In the genomic region with DNA sequence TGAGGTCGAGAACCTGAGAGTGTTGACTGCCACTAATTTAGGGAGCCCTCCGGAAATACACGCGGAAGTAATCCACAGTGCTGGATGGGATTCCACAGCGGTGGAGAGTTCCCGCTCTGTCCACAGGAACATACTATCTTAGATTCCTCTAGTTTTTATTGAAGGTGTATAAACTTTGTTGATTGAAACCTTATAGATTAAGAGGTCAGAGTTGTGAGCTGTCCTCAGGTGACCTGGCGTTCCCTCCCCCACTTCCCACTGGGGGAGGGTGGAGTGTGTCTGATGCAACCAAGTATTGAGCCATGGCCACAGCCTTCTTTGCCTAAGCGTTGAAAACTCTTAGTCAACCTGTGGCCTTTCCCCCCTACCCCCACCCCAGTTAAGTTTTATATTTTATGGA, we compare ENCODE assay signal across 8 mouse cellular contexts. TPM values are rescaled to one million over a fixed set of nuclear protein-coding genes. Genes with fewer than 3 reads are reported as not detected.
DNase-seq lines count a peak whose midpoint lies in the region; ATAC-seq and TF ChIP-seq lines count a peak whose summit lies in the region.

No protein-coding gene starts in this region.

- DNase-seq in ES-E14 (ENCODE audit: low read depth, low spot score) = no peak
- DNase-seq in kidney, postnatal 25 days = peak; percentile 55 to 77
- no peak for DNase-seq in gastrocnemius, postnatal 10 days
- DNase-seq in gastrocnemius, postnatal 14 days = no peak
- no peak for DNase-seq in heart, postnatal 10 days
- DNase-seq in frontal cortex, adult 2 months (ENCODE audit: extremely low spot score in 1 of 2, low spot score in 1 of 2) = no peak

- intact Hi-C loops in gastrocnemius, postnatal 14 days (cut with DNase I; ENCODE audit: low total_unique reads) = no loop called here
- intact Hi-C loops in heart, postnatal 10 days (cut with DNase I) = loop anchor here (5.0 kb wide), 1 partner anchor 95 kb away; no protein-coding TSS in a partner anchor

- peak overlapping the region; percentile 80 for H3K9ac ChIP-seq in ES-E14 (ENCODE audit: insufficient read depth, low read depth, low read length, poor library complexity, severe bottlenecking)
- no peak overlapping the region for H3K9ac ChIP-seq in midbrain, embryonic 15.5 days

- H3K4me2 ChIP-seq in midbrain, embryonic 15.5 days = peak overlapping the region; percentile 79

- H3K27ac ChIP-seq in ES-E14 (ENCODE audit: insufficient read depth, low read depth, low read length, poor library complexity, severe bottlenecking) = no peak overlapping the region
- no peak overlapping the region for H3K27ac ChIP-seq in midbrain, embryonic 15.5 days

- no peaks in the 10 kb centered on the region for H3K9me3 ChIP-seq in ES-E14 (ENCODE audit: control insufficient read depth, insufficient read depth, low read depth, low read length)
- H3K9me3 ChIP-seq in midbrain, embryonic 15.5 days = no peaks in the 10 kb centered on the region

- peaks cover 20% of the 10 kb centered on the region for H3K36me3 ChIP-seq in ES-E14 (ENCODE audit: control insufficient read depth, insufficient read depth, low read length, poor library complexity, severe bottlenecking)
- H3K36me3 ChIP-seq in midbrain, embryonic 15.5 days (replicated peaks) = no peaks in the 10 kb centered on the region

- in situ Hi-C loops in ES-E14 (cut with MboI; ENCODE audit: low sequenced_read_pairs in 2 of 2, unreplicated experiment in 2 of 2) = no loop called here

- ATAC-seq in erythroblast, adult 5-6 weeks (replicated peaks; ENCODE audit: low FRiP score, poor library complexity, severe bottlenecking) = peak; percentile 61; the same call in 1 of the 2 replicates
- ATAC-seq in midbrain, embryonic 15.5 days (replicated peaks) = no peak

- 84% methylated on average over 8 of the region's 8 CpGs for WGBS in midbrain, embryonic 15.5 days

- peak overlapping the region; percentile 65 to 98 for H3K4me3 ChIP-seq in ES-E14 (ENCODE audit: insufficient read depth in 1 of 2, low read depth in 1 of 2, low read length in 2 of 2, poor library complexity in 1 of 2, severe bottlenecking in 1 of 2)
- peak overlapping the region; percentile 77; the same call in 1 of the 2 replicates for H3K4me3 ChIP-seq in midbrain, embryonic 15.5 days

- H3K27me3 ChIP-seq in midbrain, embryonic 15.5 days (replicated peaks) = no peaks in the 10 kb centered on the region

- H3K4me1 ChIP-seq in ES-E14 (ENCODE audit: control insufficient read depth in 2 of 2, insufficient read depth in 2 of 2, low read length in 2 of 2, poor library complexity in 1 of 2) = peaks cover 0 to 13% of the 10 kb centered on the region in 2 experiments; a peak in 3 of 4 replicates
- H3K4me1 ChIP-seq in midbrain, embryonic 15.5 days = peaks cover 50% of the 10 kb centered on the region

TF ChIP-seq in ES-E14, 5 proteins besides CTCF, POLR2A, EP300 and RAD21:
- TF ChIP-seq ZC3H11A (IDR thresholded peaks at IDR 0.05; ENCODE audit: borderline replicate concordance, low read depth, low read length) = no peak
- TF ChIP-seq HCFC1 (IDR thresholded peaks at IDR 0.05; ENCODE audit: borderline replicate concordance, insufficient read depth, low read length) = no peak

RNA-seq across cellular contexts. Expression of a gene that starts 2.1 kb away (rescaled TPM):
- 23.2 and 40.5 TPM in 2 replicates for total RNA-seq in ES-E14 (2012; rRNA removed)
- 11.5 and 14.4 TPM in 2 replicates for total RNA-seq in erythroblast, adult 5-6 weeks (2015; ENCODE audit: low replicate concordance)
- total RNA-seq in erythroblast, adult 5-6 weeks (2017; ENCODE audit: low replicate concordance) = 6.4 and 10.3 TPM in 2 replicates
- 32.5 and 37.1 TPM in 2 replicates for polyA plus RNA-seq in midbrain, embryonic 15.5 days (2015; fragmentation: Nextera tagmentation; extraction: Ambion mirVana)
- total RNA-seq in gastrocnemius, postnatal 10 days (2021) = 10 to 100 TPM; 10.8 to 11.1 TPM
- 1 to 10 TPM; 8.0 to 8.5 TPM for total RNA-seq in gastrocnemius, postnatal 14 days (2021)
- total RNA-seq in heart, postnatal 10 days (2021) = 10 to 100 TPM; 18.7 to 19.5 TPM
- polyA plus RNA-seq in frontal cortex, adult 2 months (2012; rRNA removed) = 15.0 and 16.0 TPM in 2 replicates

Comparison
In these comparisons a context has a peak if more than half of its experiments do, and no peak if none do; other contexts are left out.
1. DNase-seq: peak in kidney, postnatal 25 days (2 of 2); none in ES-E14 (single experiment), gastrocnemius, postnatal 10 days (single experiment), gastrocnemius, postnatal 14 days (single experiment), heart, postnatal 10 days (0 of 2) and frontal cortex, adult 2 months (0 of 2).